In genomic region chr19:55643931-55644330, GRCm38 (mm10) we compare ENCODE assay signal across 8 mouse cellular contexts.
DNase-seq lines count a peak whose midpoint lies in the region; ATAC-seq and TF ChIP-seq lines count a peak whose summit lies in the region.

No protein-coding gene starts in this region.

- H3K9ac ChIP-seq in heart, embryonic 12.5 days, result 0 out of 2 replicates have a peak overlapping the region, but pooled peaks have one; percentile 44
- no peak overlapping the region for H3K9ac ChIP-seq in intestine, postnatal 0 days (ENCODE audit: low read depth, low read length)
- peak overlapping the region; percentile 67 for H3K9ac ChIP-seq in stomach, embryonic 16.5 days (ENCODE audit: low read length)

- peaks cover 16% of the 10 kb centered on the region for H3K4me1 ChIP-seq in heart, embryonic 12.5 days (replicated peaks)
- H3K4me1 ChIP-seq in spleen, adult 2 months (ENCODE audit: control insufficient read depth, insufficient read depth, insufficient read length), result peaks cover 12% of the 10 kb centered on the region; the same call in 1 of the 2 replicates
- no peaks in the 10 kb centered on the region for H3K4me1 ChIP-seq in intestine, postnatal 0 days (replicated peaks; ENCODE audit: control insufficient read depth, insufficient read depth, low read length)
- peaks cover 5% of the 10 kb centered on the region; the same call in 1 of the 2 replicates for H3K4me1 ChIP-seq in stomach, embryonic 16.5 days (ENCODE audit: control insufficient read depth, insufficient read depth, low read length)

- DNase-seq in heart, postnatal 14 days, result no peak
- DNase-seq in spleen, adult 2 months (ENCODE audit: low read depth in 1 of 2, low spot score in 2 of 2), result no peak
- no peak for DNase-seq in spleen, postnatal 4 days (ENCODE audit: low spot score in 2 of 2)
- DNase-seq in left cerebral cortex, postnatal 25 days (ENCODE audit: low spot score in 2 of 2), result no peak
- no peak for DNase-seq in T-cell, adult 2 months (ENCODE audit: low spot score)

- ATAC-seq in heart, embryonic 12.5 days (ENCODE audit: insufficient number of reproducible peaks, low FRiP score), result no peak
- no peak for ATAC-seq in intestine, postnatal 0 days
- ATAC-seq in stomach, embryonic 16.5 days (ENCODE audit: insufficient read depth, low FRiP score), result no peak

- TF ChIP-seq CTCF in spleen, adult 2 months (IDR thresholded peaks at IDR 0.05; ENCODE audit: extremely low read depth, insufficient read depth, insufficient read length, insufficient replicate concordance), result no peak
- no peak for TF ChIP-seq CTCF in intestine, postnatal 0 days (IDR thresholded peaks at IDR 0.05; ENCODE audit: low read depth)

- no peaks in the 10 kb centered on the region for H3K36me3 ChIP-seq in heart, embryonic 12.5 days
- H3K36me3 ChIP-seq in spleen, adult 2 months (ENCODE audit: control insufficient read depth, insufficient read depth, low read length), result no peaks in the 10 kb centered on the region
- H3K36me3 ChIP-seq in intestine, postnatal 0 days (ENCODE audit: control insufficient read depth, insufficient read depth), result no peaks in the 10 kb centered on the region
- H3K36me3 ChIP-seq in stomach, embryonic 16.5 days (ENCODE audit: control insufficient read depth, insufficient read depth, low read length), result no peaks in the 10 kb centered on the region

- intact Hi-C loops in heart, postnatal 14 days (cut with DNase I), result loop anchor here (5.0 kb wide), 2 partner anchors 97 to 98 kb away; partner anchors contain the start of gene Tcf7l2
- intact Hi-C loops in left cerebral cortex, postnatal 25 days (cut with DNase I), result no loop called here

- peak overlapping the region; percentile 43 for H3K4me3 ChIP-seq in heart, embryonic 12.5 days
- H3K4me3 ChIP-seq in spleen, adult 2 months (ENCODE audit: extremely low read depth, insufficient read depth, insufficient read length), result peak overlapping the region; percentile 51; the same call in 1 of the 2 replicates
- H3K4me3 ChIP-seq in intestine, postnatal 0 days (ENCODE audit: low read depth, low read length), result peak overlapping the region; percentile 45
- peak overlapping the region; percentile 51 for H3K4me3 ChIP-seq in stomach, embryonic 16.5 days (replicated peaks; ENCODE audit: low read length)

- peak overlapping the region; percentile 90; the same call in 1 of the 2 replicates for H3K27ac ChIP-seq in heart, embryonic 12.5 days (ENCODE audit: poor library complexity, severe bottlenecking)
- peak overlapping the region; percentile 42 for H3K27ac ChIP-seq in spleen, adult 2 months (ENCODE audit: insufficient read depth, low read length)
- H3K27ac ChIP-seq in intestine, postnatal 0 days (ENCODE audit: low read depth, low read length), result no peak overlapping the region
- H3K27ac ChIP-seq in stomach, embryonic 16.5 days (ENCODE audit: low read length), result no peak overlapping the region

- H3K27me3 ChIP-seq in heart, embryonic 12.5 days (replicated peaks), result no peaks in the 10 kb centered on the region
- H3K27me3 ChIP-seq in spleen, adult 2 months (ENCODE audit: control insufficient read depth, insufficient read depth, low read length), result no peaks in the 10 kb centered on the region
- no peaks in the 10 kb centered on the region for H3K27me3 ChIP-seq in intestine, postnatal 0 days (replicated peaks; ENCODE audit: control insufficient read depth, insufficient read depth, low read length)
- H3K27me3 ChIP-seq in stomach, embryonic 16.5 days (ENCODE audit: control insufficient read depth, insufficient read depth, low read length), result no peaks in the 10 kb centered on the region

- TF ChIP-seq POLR2A in spleen, adult 2 months (IDR thresholded peaks at IDR 0.05; ENCODE audit: low read depth, low read length), result no peak

- H3K9me3 ChIP-seq in heart, embryonic 12.5 days (replicated peaks), result no peaks in the 10 kb centered on the region
- no peaks in the 10 kb centered on the region for H3K9me3 ChIP-seq in intestine, postnatal 0 days (ENCODE audit: control insufficient read depth)
- H3K9me3 ChIP-seq in stomach, embryonic 16.5 days (replicated peaks; ENCODE audit: control insufficient read depth, low read length), result 0 out of 2 replicates have a peak, but pooled peaks cover 4% of the 10 kb centered on the region

- peak overlapping the region; percentile 64 for H3K4me2 ChIP-seq in heart, embryonic 12.5 days
- H3K4me2 ChIP-seq in intestine, postnatal 0 days (replicated peaks; ENCODE audit: low read depth), result peak overlapping the region; percentile 70
- H3K4me2 ChIP-seq in stomach, embryonic 16.5 days (ENCODE audit: low read depth, low read length), result peak overlapping the region; percentile 69

- 62% methylated on average over 13 of the region's 13 CpGs for WGBS in heart, embryonic 12.5 days
- WGBS in spleen, adult 2 months, result 68% methylated on average over 13 of the region's 13 CpGs
- 82% methylated on average over 13 of the region's 13 CpGs for WGBS in intestine, postnatal 0 days
- 69% methylated on average over 13 of the region's 13 CpGs for WGBS in stomach, embryonic 16.5 days

Comparison
In these comparisons a context has a peak if more than half of its experiments do, and no peak if none do; other contexts are left out.
1. H3K27ac ChIP-seq: peak in heart, embryonic 12.5 days (single experiment) and spleen, adult 2 months (single experiment); none in intestine, postnatal 0 days (single experiment) and stomach, embryonic 16.5 days (single experiment).
2. Peak in every context shown above with its lines, with median percentiles within 50 percentile points of each other: H3K4me2 ChIP-seq and H3K4me3 ChIP-seq.